In the genomic region with DNA sequence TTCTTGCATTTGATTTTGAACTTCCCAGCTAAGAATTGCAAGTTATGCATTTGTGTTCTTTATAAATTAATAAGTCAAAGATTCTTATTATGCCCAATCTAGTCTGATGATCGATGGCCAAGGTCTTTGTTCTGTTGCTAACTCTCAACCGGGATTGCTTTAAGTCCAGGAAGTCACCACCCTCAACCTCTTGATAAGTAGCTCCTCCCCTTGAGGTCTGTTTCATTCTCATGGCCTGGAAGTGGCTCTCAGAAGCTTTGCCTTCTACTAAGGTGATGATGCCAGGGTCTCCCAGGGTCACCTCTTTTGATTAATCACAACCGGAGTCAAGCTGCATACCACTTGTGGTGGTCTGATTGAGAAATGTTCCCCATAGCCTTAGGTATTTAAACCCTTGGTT, we compare ENCODE assay signal across 22 mouse cellular contexts. TPM values are rescaled to one million over a fixed set of nuclear protein-coding genes. Genes with fewer than 3 reads are reported as not detected.
A peak's percentile ranks its signal among the peaks of the same experiment; 100 is the strongest.
DNase-seq lines count a peak whose midpoint lies in the region; ATAC-seq lines count a peak whose summit lies in the region.
"Had no signal": no experiment of that assay in that cellular context is flagged by ENCODE, and none has a peak within 500 bp of the region (broad histone marks: within the 10 kb centered on the region; RNA-seq: fewer than 3 reads in every experiment).

No protein-coding gene starts in this region.

- 69% methylated on average over 3 of the region's 3 CpGs for whole genome bisulfite sequencing in macrophage (ENCODE audit: missing documents)

- peak; percentile 81 for ATAC-seq in activated CD4-positive, CD25-positive, alpha-beta regulatory T cell, adult 4 months
- ATAC-seq: forebrain, embryonic 13.5 days; forebrain, postnatal 0 days; hindbrain, postnatal 0 days; intestine, postnatal 0 days had no signal

- peak overlapping the region; percentile 92 for H3K27ac ChIP-seq in macrophage
- H3K27ac ChIP-seq: embryonic facial prominence, embryonic 13.5 days; forebrain, embryonic 13.5 days; hindbrain, embryonic 13.5 days; hindbrain, postnatal 0 days had no signal

- intact Hi-C loops in heart, postnatal 14 days (cut with DNase I), result no loop called here

- no peaks in the 10 kb centered on the region for H3K36me3 ChIP-seq in macrophage (ENCODE audit: inconsistent target)
- H3K36me3 ChIP-seq in splenic B cell, adult 2 months (ENCODE audit: control insufficient read depth, insufficient read depth, low read length, poor library complexity, severe bottlenecking), result no peaks in the 10 kb centered on the region
- H3K36me3 ChIP-seq: embryonic facial prominence, embryonic 13.5 days; heart, embryonic 12.5 days; hindbrain, embryonic 13.5 days had no signal

- no peak overlapping the region for H3K4me3 ChIP-seq in macrophage (ENCODE audit: inconsistent target)
- H3K4me3 ChIP-seq: embryonic facial prominence, embryonic 13.5 days; forebrain, embryonic 13.5 days; gastrocnemius, adult 2 months; heart, embryonic 12.5 days; hindbrain, embryonic 13.5 days had no signal

- DNase-seq in spleen, postnatal 36 days (ENCODE audit: low spot score in 2 of 2), result peak; percentile 20 to 29
- DNase-seq in spleen, adult 12 weeks (ENCODE audit: low spot score), result no peak
- DNase-seq in splenic B cell, adult 2 months (ENCODE audit: low read depth, low spot score), result peak; percentile 23
- no peak for DNase-seq in thymus, postnatal 10 days (ENCODE audit: low spot score in 2 of 2)
- DNase-seq in heart, postnatal 14 days, result no peak
- DNase-seq in adrenal gland, adult 8-10 months, result no peak
- DNase-seq: adrenal gland, adult 2 months; adrenal gland, postnatal 36 days; cerebellum, adult 11 months; cerebellum, adult 8-10 months; cerebellum, postnatal 25 days; forebrain, postnatal 0 days; gastrocnemius, adult 2 months; gastrocnemius, postnatal 25 days had no signal

- peaks cover 10% of the 10 kb centered on the region; the same call in 1 of the 2 replicates for H3K79me2 ChIP-seq in macrophage (ENCODE audit: inconsistent target)

- H3K27me3 ChIP-seq in splenic B cell, adult 2 months (ENCODE audit: control insufficient read depth, insufficient read depth, low read length, poor library complexity, severe bottlenecking), result no peaks in the 10 kb centered on the region
- H3K27me3 ChIP-seq: embryonic facial prominence, embryonic 13.5 days; forebrain, embryonic 13.5 days; heart, embryonic 12.5 days; hindbrain, embryonic 13.5 days had no signal

RNA-seq across cellular contexts. Expression of a gene that starts 38.3 kb away (rescaled TPM):
- polyA plus RNA-seq in activated CD4-positive, CD25-positive, alpha-beta regulatory T cell, adult 4 months (2017; shearing (Covaris generic)), result 100 to 1,000 TPM; 596 to 674 TPM
- total RNA-seq in macrophage (2018; cell fraction: chromatin; rRNA removed), result 1,000 to 10,000 TPM in 15 of 26 experiments, 100 to 1,000 TPM in 11; 551 to 1,238 (median 1,043) TPM
- 1,000 to 10,000 TPM in 2 of 26 experiments, 100 to 1,000 TPM in 24; 758 to 1,101 (median 899) TPM for total RNA-seq in macrophage (2018; cell fraction: cytosol; rRNA removed)
- 1,000 to 10,000 TPM in 5 of 26 experiments, 100 to 1,000 TPM in 21; 496 to 1,177 (median 835) TPM for total RNA-seq in macrophage (2018; cell fraction: nucleus; rRNA removed)
- 655 to 1,117 TPM (median 796 TPM) in 3 replicates for polyA plus RNA-seq in macrophage (2018)
- 100 to 1,000 TPM; 150 to 185 TPM for total RNA-seq in heart, postnatal 14 days (2021)
- total RNA-seq in adrenal gland, adult 8-10 months (2022), result 100 to 1,000 TPM; 158 to 193 (median 172) TPM

Comparison
In these comparisons a context has a peak if more than half of its experiments do, and no peak if none do; other contexts are left out.
1. DNase-seq: peak in spleen, postnatal 36 days (2 of 2) and splenic B cell, adult 2 months (single experiment); none in spleen, adult 12 weeks (single experiment), thymus, postnatal 10 days (0 of 2), heart, postnatal 14 days (0 of 2) and adrenal gland, adult 8-10 months (single experiment).